Mouse (Mus musculus): ENCODE results near the gene Snapc2. TPM values are rescaled to one million over a fixed set of nuclear protein-coding genes. Genes with fewer than 3 reads are reported as not detected.

The Snapc2 gene
- 21.5 and 22.2 TPM in 2 replicates for polyA plus RNA-seq (2015; fragmentation: Nextera tagmentation; extraction: Ambion mirVana)

- no peaks in the 10 kb centered on the region for H3K9me3 ChIP-seq (ENCODE audit: control insufficient read depth)
- H3K4me3 ChIP-seq (ENCODE audit: low read depth, low read length), result peak within 1 kb of the TSS; percentile 92
- no peaks in the 10 kb centered on the region for H3K27me3 ChIP-seq (replicated peaks; ENCODE audit: control insufficient read depth, insufficient read depth, low read length)
- peak within 1 kb of the TSS; percentile 90 for H3K4me2 ChIP-seq (replicated peaks; ENCODE audit: low read depth)
- peak within 1 kb of the TSS; percentile 71 for H3K27ac ChIP-seq (ENCODE audit: low read depth, low read length)
- TF ChIP-seq CTCF (IDR thresholded peaks at IDR 0.05; ENCODE audit: low read depth), result no peak
- under 1% methylated on average over 69 of the region's 69 CpGs for WGBS
- no peaks in the 10 kb centered on the region for H3K4me1 ChIP-seq (replicated peaks; ENCODE audit: control insufficient read depth, insufficient read depth, low read length)
- H3K9ac ChIP-seq (ENCODE audit: low read depth, low read length), result peak within 1 kb of the TSS; percentile 59
- H3K36me3 ChIP-seq (ENCODE audit: control insufficient read depth, insufficient read depth), result peaks cover 22% of the 10 kb centered on the region
- ATAC-seq, result peak; percentile 93
These were observed at the start of gene Snapc2 for GRCm38 (mm10) chr8:4252934-4253841. Snapc2 (plus strand) TSS chr8:4253080.

DNA sequence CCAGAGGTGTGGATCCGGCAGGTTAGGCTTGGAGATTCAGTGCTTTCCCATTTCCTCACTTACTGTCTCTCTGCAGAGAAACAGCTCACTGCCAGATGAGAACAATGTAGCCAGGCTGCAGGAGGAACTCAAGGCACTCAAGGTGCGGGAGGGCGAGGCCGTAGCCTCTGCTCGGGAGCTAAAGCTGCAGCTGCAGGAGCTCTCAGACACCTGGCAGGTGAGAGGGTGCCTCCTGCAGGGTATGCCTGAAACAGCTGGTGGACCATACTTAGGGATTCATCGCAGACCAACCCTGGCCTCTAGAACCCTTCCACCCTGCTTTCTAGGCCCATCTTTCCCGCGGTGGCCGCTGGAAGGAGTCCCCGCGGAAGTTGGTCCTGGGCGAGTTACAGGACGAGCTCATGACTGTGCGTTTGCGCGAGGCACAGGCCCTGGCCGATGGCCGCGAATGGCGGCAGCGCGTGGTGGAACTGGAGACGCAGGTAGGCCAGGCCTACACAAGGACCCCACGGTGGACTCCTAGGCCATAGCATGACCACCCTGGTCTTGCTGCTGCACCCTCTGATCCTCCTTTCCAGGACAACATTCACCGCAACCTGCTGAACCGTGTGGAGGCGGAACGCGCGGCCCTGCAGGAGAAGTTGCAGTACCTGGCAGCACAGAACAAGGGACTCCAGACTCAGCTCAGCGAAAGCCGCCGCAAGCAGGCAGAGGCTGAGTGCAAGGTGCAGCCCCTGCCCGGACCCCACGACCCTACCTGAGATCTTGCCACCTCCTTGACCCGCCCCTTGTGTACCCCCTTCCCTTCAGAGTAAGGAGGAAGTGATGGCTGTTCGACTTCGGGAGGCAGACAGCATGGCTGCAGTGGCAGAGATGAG is 47.4 kb upstream of the Snapc2 start:
- peak; percentile 61 for TF ChIP-seq CTCF (IDR thresholded peaks at IDR 0.05; ENCODE audit: low read depth)
- WGBS, result 46% methylated on average over 38 of the region's 38 CpGs

DNA sequence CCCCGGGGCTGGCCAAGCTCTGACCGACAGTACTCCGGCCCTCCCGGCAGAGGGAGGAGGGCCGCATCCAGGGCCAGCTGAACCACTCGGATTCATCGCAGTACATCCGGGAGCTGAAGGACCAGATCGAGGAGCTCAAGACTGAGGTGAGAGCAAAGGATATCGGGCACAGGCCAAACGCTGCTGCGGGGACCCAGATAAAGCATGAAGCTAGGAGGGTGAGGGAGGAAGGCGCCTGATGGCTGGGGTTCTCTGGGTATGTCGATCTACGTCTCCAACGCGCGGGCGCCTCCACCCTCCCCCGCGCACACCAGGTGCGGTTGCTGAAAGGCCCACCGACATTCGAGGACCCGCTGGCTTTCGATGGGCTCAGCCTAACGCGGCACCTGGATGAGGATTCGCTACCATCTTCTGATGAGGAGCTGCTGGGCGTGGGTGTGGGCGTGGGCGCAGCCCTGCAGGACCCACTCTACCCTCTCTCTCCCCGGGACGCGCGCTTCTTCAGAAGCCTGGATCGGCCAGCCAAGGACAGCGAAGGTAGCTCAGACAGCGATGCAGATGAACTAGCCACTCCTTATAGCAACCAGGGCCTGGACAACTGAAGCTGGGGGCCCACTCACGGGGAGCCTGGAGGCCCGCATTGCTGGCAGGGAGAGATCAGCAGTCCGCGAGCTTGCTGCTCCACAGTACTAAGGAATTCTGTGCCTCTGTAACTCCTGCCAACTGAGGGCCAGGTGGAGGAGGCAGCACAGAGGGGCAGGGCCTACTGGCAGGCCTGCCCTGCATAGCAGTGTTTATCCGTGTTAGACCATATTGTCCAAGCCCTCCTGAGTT is 46.5 kb upstream of the Snapc2 start:
- H3K9ac ChIP-seq (ENCODE audit: low read depth, low read length), result peak overlapping the region; percentile 11; the same call in 1 of the 2 replicates
- H3K4me1 ChIP-seq (replicated peaks; ENCODE audit: control insufficient read depth, insufficient read depth, low read length), result no peaks in the 10 kb centered on the region; the same call in 1 of the 2 replicates
- 0 out of 2 replicates have a peak, but pooled peaks cover 6% of the 10 kb centered on the region for H3K27me3 ChIP-seq (replicated peaks; ENCODE audit: control insufficient read depth, insufficient read depth, low read length)
- H3K4me2 ChIP-seq (replicated peaks; ENCODE audit: low read depth), result peak overlapping the region; percentile 57
- no peaks in the 10 kb centered on the region for H3K9me3 ChIP-seq (ENCODE audit: control insufficient read depth)
- 26% methylated on average over 44 of the region's 44 CpGs for WGBS
- H3K27ac ChIP-seq (ENCODE audit: low read depth, low read length), result peak overlapping the region; percentile 50; the same call in 1 of the 2 replicates
- peaks cover 12% of the 10 kb centered on the region; the same call in 1 of the 2 replicates for H3K36me3 ChIP-seq (ENCODE audit: control insufficient read depth, insufficient read depth)
- no peak for TF ChIP-seq CTCF (IDR thresholded peaks at IDR 0.05; ENCODE audit: low read depth)
- no peak overlapping the region for H3K4me3 ChIP-seq (ENCODE audit: low read depth, low read length)
- ATAC-seq, result peak; percentile 59

More for the DNA sequence above, 47.4 kb upstream of the Snapc2 start:
- H3K4me3 ChIP-seq (ENCODE audit: low read depth, low read length), result no peak overlapping the region
- no peak overlapping the region for H3K27ac ChIP-seq (ENCODE audit: low read depth, low read length)
- peaks cover 12% of the 10 kb centered on the region; the same call in 1 of the 2 replicates for H3K36me3 ChIP-seq (ENCODE audit: control insufficient read depth, insufficient read depth)
- peak overlapping the region; percentile 57; the same call in 1 of the 2 replicates for H3K4me2 ChIP-seq (replicated peaks; ENCODE audit: low read depth)
- H3K4me1 ChIP-seq (replicated peaks; ENCODE audit: control insufficient read depth, insufficient read depth, low read length), result no peaks in the 10 kb centered on the region; the same call in 1 of the 2 replicates
- ATAC-seq, result 0 out of 2 replicates have a peak, but pooled peaks have one; percentile 20
- no peaks in the 10 kb centered on the region for H3K9me3 ChIP-seq (ENCODE audit: control insufficient read depth)
- 0 out of 2 replicates have a peak, but pooled peaks cover 6% of the 10 kb centered on the region for H3K27me3 ChIP-seq (replicated peaks; ENCODE audit: control insufficient read depth, insufficient read depth, low read length)
- H3K9ac ChIP-seq (ENCODE audit: low read depth, low read length), result no peak overlapping the region

DNA sequence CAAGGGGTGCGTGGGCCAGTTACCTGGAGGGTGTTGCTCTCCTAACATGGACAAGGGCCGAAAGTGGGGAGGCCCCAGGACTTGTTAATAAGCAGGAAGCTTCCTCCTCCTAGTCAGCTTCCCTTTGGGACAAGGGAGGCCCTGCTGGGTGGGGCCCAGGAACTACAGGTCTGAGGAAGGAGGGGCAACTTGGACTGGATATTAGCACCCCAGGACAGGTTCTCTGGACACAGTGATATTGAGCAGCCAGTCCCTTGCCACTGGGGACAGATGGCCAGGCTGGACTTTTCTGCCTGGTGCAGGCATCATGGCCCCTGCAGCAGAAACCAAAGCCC is 45.9 kb upstream of the Snapc2 start:
- H3K36me3 ChIP-seq (ENCODE audit: control insufficient read depth, insufficient read depth), result peaks cover 12% of the 10 kb centered on the region; the same call in 1 of the 2 replicates
- WGBS, result 23% methylated on average over 2 of the region's 2 CpGs
- peak overlapping the region; percentile 11; the same call in 1 of the 2 replicates for H3K9ac ChIP-seq (ENCODE audit: low read depth, low read length)
- peak overlapping the region; percentile 57 for H3K4me2 ChIP-seq (replicated peaks; ENCODE audit: low read depth)
- peak overlapping the region; percentile 50; the same call in 1 of the 2 replicates for H3K27ac ChIP-seq (ENCODE audit: low read depth, low read length)
- ATAC-seq, result peak; percentile 63
- H3K9me3 ChIP-seq (ENCODE audit: control insufficient read depth), result no peaks in the 10 kb centered on the region
- 0 out of 2 replicates have a peak, but pooled peaks cover 6% of the 10 kb centered on the region for H3K27me3 ChIP-seq (replicated peaks; ENCODE audit: control insufficient read depth, insufficient read depth, low read length)
- no peaks in the 10 kb centered on the region; the same call in 1 of the 2 replicates for H3K4me1 ChIP-seq (replicated peaks; ENCODE audit: control insufficient read depth, insufficient read depth, low read length)
- TF ChIP-seq CTCF (IDR thresholded peaks at IDR 0.05; ENCODE audit: low read depth), result no peak
- no peak overlapping the region for H3K4me3 ChIP-seq (ENCODE audit: low read depth, low read length)

- Histone ChIP-seq H3K4me1 (replicated peaks; ENCODE audit: control insufficient read depth, insufficient read depth, low read length) (peaks cover 11% of the 10 kb centered on the region), H3K27me3 (replicated peaks; ENCODE audit: control insufficient read depth, insufficient read depth, low read length) (peaks cover 4% of the 10 kb centered on the region), H3K4me3 (ENCODE audit: low read depth, low read length) (no peak overlapping the region), H3K36me3 (ENCODE audit: control insufficient read depth, insufficient read depth) (0 out of 2 replicates have a peak, but pooled peaks cover 5% of the 10 kb centered on the region), H3K4me2 (replicated peaks; ENCODE audit: low read depth) (no peak overlapping the region), H3K9ac (ENCODE audit: low read depth, low read length) (no peak overlapping the region), H3K9me3 (ENCODE audit: control insufficient read depth) (no peaks in the 10 kb centered on the region), H3K27ac (ENCODE audit: low read depth, low read length) (no peak overlapping the region)
- 77% methylated on average over 6 of the region's 6 CpGs for WGBS
- peak; percentile 18; the same call in 1 of the 2 replicates for TF ChIP-seq CTCF (IDR thresholded peaks at IDR 0.05; ENCODE audit: low read depth)
- no peak for ATAC-seq
These were observed 41.8 kb upstream of the Snapc2 start for GRCm38 (mm10) chr8:4211097-4211496.

All from intestine, postnatal 0 days (tissue).